In the genomic region with DNA sequence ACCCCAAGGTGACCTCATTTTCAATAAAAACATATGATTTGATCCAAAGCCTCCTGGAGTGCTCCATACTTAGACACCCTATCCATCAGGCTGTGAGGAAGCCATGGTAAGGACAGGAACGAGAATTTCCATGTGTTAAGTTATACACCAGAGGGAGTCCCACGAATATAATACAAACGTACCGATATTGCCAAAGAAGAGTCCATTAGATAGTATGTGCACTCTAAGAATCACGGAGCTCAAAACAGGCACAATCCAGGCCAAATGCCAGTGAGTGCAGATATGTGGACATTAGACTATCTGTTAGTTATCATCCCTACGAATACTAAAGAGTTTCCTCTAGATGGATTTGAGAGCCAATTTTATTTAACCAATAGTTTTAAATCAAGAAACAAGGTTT, we compare ENCODE assay signal across 27 mouse cellular contexts.
DNase-seq lines count a peak whose midpoint lies in the region; ATAC-seq and TF ChIP-seq lines count a peak whose summit lies in the region.
"Had no signal": no experiment of that assay in that cellular context is flagged by ENCODE, and none has a peak within 500 bp of the region (broad histone marks: within the 10 kb centered on the region; RNA-seq: fewer than 3 reads in every experiment).

No protein-coding gene starts in this region.

- DNase-seq in heart, adult 11 months: peak; percentile 60
- no peak for DNase-seq in heart, postnatal 4 days
- no peak for DNase-seq in lung, postnatal 0 days (ENCODE audit: low spot score)
- no peak for DNase-seq in lung, postnatal 25 days (ENCODE audit: low spot score)
- DNase-seq in kidney, postnatal 10 days: no peak
- DNase-seq: adrenal gland, adult 2 months; adrenal gland, postnatal 10 days; adrenal gland, postnatal 25 days; B cell, adult 2 months; cerebellum, adult 11 months; cerebellum, adult 18-20 months; cerebellum, adult 8-10 months; cerebellum, adult 9-11 months; cerebellum, postnatal 14 days; cerebellum, postnatal 36 days; embryo, embryonic 11 days had no signal

- 60% methylated on average over 6 of the region's 6 CpGs for whole genome bisulfite sequencing in intestine, postnatal 0 days
- 46% methylated on average over 6 of the region's 6 CpGs for WGBS in intestine, embryonic 15.5 days
- 58% methylated on average over 6 of the region's 6 CpGs for WGBS in lung, postnatal 0 days

- no peaks in the 10 kb centered on the region for H3K36me3 ChIP-seq in intestine, postnatal 0 days (ENCODE audit: control insufficient read depth, insufficient read depth)
- H3K36me3 ChIP-seq in intestine, embryonic 15.5 days: no peaks in the 10 kb centered on the region; the same call in 1 of the 2 replicates
- H3K36me3 ChIP-seq in lung, postnatal 0 days (ENCODE audit: insufficient read depth, low read length): no peaks in the 10 kb centered on the region
- H3K36me3 ChIP-seq: embryonic facial prominence, embryonic 13.5 days; embryonic facial prominence, embryonic 15.5 days; forebrain, embryonic 10.5 days; forebrain, embryonic 12.5 days; G1E had no signal

- no peak for TF ChIP-seq EP300 in lung, postnatal 0 days (IDR thresholded peaks at IDR 0.05)

- no peak overlapping the region for H3K27ac ChIP-seq in intestine, postnatal 0 days (ENCODE audit: low read depth, low read length)
- no peak overlapping the region for H3K27ac ChIP-seq in intestine, embryonic 15.5 days
- no peak overlapping the region for H3K27ac ChIP-seq in lung, postnatal 0 days (ENCODE audit: low read length)
- H3K27ac ChIP-seq: embryonic facial prominence, embryonic 13.5 days; embryonic facial prominence, embryonic 15.5 days; forebrain, embryonic 10.5 days; forebrain, embryonic 12.5 days had no signal

- no peak overlapping the region for H3K4me3 ChIP-seq in intestine, postnatal 0 days (ENCODE audit: low read depth, low read length)
- no peak overlapping the region for H3K4me3 ChIP-seq in intestine, embryonic 15.5 days (replicated peaks)
- no peak overlapping the region for H3K4me3 ChIP-seq in lung, postnatal 0 days (ENCODE audit: low read depth, low read length)
- H3K4me3 ChIP-seq: embryonic facial prominence, embryonic 13.5 days; embryonic facial prominence, embryonic 15.5 days; erythroblast, embryonic 14.5 days; forebrain, embryonic 10.5 days; forebrain, embryonic 12.5 days had no signal

- TF ChIP-seq CTCF in intestine, postnatal 0 days (IDR thresholded peaks at IDR 0.05; ENCODE audit: low read depth): peak; percentile 41
- TF ChIP-seq CTCF in lung, postnatal 0 days (IDR thresholded peaks at IDR 0.05): 0 out of 2 replicates have a peak, but pooled peaks have one; percentile 7

- H3K27me3 ChIP-seq in intestine, postnatal 0 days (replicated peaks; ENCODE audit: control insufficient read depth, insufficient read depth, low read length): no peaks in the 10 kb centered on the region
- H3K27me3 ChIP-seq in intestine, embryonic 15.5 days (replicated peaks): no peaks in the 10 kb centered on the region
- H3K27me3 ChIP-seq in lung, postnatal 0 days (replicated peaks; ENCODE audit: insufficient read depth, low read length): no peaks in the 10 kb centered on the region
- H3K27me3 ChIP-seq: CH12.LX; embryonic facial prominence, embryonic 13.5 days; embryonic facial prominence, embryonic 15.5 days; forebrain, embryonic 12.5 days had no signal

- no peak for ATAC-seq in intestine, postnatal 0 days
- ATAC-seq in intestine, embryonic 15.5 days: no peak
- ATAC-seq in lung, postnatal 0 days: no peak
- ATAC-seq: CD4-positive, CD25-positive, alpha-beta regulatory T cell, adult 4 months; forebrain, embryonic 14.5 days had no signal

- no peak overlapping the region for H3K9ac ChIP-seq in intestine, postnatal 0 days (ENCODE audit: low read depth, low read length)
- H3K9ac ChIP-seq in intestine, embryonic 15.5 days: no peak overlapping the region
- no peak overlapping the region for H3K9ac ChIP-seq in lung, postnatal 0 days (replicated peaks; ENCODE audit: low read depth)
- H3K9ac ChIP-seq: embryonic facial prominence, embryonic 13.5 days; embryonic facial prominence, embryonic 15.5 days; forebrain, embryonic 12.5 days had no signal

- H3K9me3 ChIP-seq in intestine, postnatal 0 days (ENCODE audit: control insufficient read depth): no peaks in the 10 kb centered on the region
- no peaks in the 10 kb centered on the region for H3K9me3 ChIP-seq in intestine, embryonic 15.5 days
- no peaks in the 10 kb centered on the region for H3K9me3 ChIP-seq in lung, postnatal 0 days (ENCODE audit: low read length)
- H3K9me3 ChIP-seq: embryonic facial prominence, embryonic 13.5 days; embryonic facial prominence, embryonic 15.5 days; forebrain, embryonic 10.5 days; forebrain, embryonic 12.5 days had no signal

- no peaks in the 10 kb centered on the region for H3K4me1 ChIP-seq in intestine, postnatal 0 days (replicated peaks; ENCODE audit: control insufficient read depth, insufficient read depth, low read length)
- no peaks in the 10 kb centered on the region for H3K4me1 ChIP-seq in intestine, embryonic 15.5 days (replicated peaks)
- no peaks in the 10 kb centered on the region; the same call in 1 of the 2 replicates for H3K4me1 ChIP-seq in lung, postnatal 0 days (ENCODE audit: insufficient read depth, low read depth, low read length)
- H3K4me1 ChIP-seq: forebrain, embryonic 12.5 days had no signal

- no peak overlapping the region for H3K4me2 ChIP-seq in intestine, postnatal 0 days (replicated peaks; ENCODE audit: low read depth)
- H3K4me2 ChIP-seq in intestine, embryonic 15.5 days (replicated peaks): no peak overlapping the region
- no peak overlapping the region for H3K4me2 ChIP-seq in lung, postnatal 0 days (replicated peaks; ENCODE audit: low read depth, low read length)
- H3K4me2 ChIP-seq: embryonic facial prominence, embryonic 13.5 days; embryonic facial prominence, embryonic 15.5 days; forebrain, embryonic 12.5 days had no signal
